Mouse (Mus musculus) gastrocnemius, adult 8-10 months (tissue): ENCODE measurements around the gene Wdr82. TPM values are rescaled to one million over a fixed set of nuclear protein-coding genes. Genes with fewer than 3 reads are reported as not detected.

ENCODE experiments used
- DNase-seq, 2 experiments: peaks; one replicate each; pipeline ENCODE4 v3.0.0; 2022; ENCODE audit warnings: low spot score in 2 of 2
- total RNA-seq, 4 experiments: library from RNA; stranded (reverse); gene quantifications; 2 replicates each; pipeline ENCODE4 v1.2.4; 2022

The Wdr82 gene
- total RNA-seq, 4 experiments from 2014 or later: 15.4 to 25.2 (median 18.1) TPM

DNA sequence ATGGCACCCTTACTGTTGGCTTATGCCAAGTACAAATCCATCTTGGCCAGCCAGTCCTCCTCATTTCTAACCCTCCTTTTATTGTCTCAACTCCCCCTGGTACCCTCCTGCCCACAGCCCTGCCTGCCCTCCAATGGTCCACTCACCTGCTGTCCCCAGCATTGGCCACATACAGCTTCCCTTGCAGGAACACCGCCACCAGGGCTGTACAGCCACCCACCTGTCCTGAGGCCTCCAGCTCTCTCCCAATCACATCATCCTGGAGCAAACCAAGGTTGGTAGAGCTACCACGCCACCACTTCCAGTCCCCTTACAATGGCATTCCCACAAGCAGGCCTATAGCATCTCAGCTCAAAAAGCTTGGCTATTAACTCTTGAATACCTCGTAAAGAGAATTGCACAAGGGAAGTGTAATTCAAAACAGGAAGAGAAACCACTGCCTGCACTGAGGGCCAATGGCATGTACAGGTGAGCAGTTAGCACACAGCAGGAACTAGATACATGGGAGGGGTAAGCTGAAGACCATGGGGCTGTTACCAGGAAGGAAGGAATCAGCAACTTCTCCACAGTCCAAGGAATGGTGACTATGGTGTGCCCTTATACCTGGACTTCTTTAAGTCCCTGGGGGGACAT is 26.5 kb downstream of the Wdr82 start:
- no peak for DNase-seq

DNA sequence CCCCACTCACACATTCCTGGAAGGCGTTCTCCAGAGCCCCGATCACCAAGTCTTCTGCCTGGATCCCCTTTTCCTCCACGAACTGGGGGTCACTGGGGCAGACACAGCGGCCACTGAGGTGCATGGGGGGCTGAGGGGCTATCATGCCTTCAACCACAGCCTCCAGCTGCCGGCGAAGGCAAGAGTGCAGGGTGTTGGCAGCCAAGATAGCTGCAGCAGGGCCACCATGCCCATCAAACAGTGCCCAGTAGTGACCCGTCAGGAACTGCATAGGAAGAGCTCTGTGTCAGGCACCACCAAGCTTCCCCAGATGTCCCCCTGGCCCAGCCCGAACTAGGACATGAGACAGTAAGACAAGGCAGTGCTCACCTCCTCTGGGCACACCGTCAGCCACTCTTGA is 27.0 kb downstream of the Wdr82 start:
- no peak for DNase-seq

DNA sequence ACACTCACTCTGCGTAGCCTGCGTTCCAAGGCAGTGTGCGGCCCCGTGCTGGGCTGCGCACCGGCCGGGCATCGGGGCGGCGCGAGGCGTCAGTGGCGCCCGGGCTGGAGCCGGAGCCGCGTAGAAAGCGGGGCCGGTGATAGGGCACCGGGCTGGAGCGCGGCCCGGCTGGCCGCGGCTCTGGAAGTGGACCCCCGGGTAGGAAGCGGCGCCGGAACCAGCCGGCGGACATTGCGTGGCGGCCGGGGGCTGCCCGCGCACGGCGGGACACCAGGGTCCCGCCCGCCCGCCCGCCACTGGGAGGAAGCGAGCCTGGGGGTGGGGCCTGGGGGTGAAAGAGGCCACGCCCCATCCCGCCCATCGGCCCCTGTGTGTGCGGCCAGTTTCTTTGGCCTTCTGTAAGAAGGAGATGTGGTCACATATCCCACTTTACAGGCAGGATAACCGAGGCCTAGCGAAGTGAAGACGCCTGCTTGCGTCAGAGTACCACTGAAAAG is 28.3 kb downstream of the Wdr82 start:
- peak; percentile 52 to 64 for DNase-seq

DNA sequence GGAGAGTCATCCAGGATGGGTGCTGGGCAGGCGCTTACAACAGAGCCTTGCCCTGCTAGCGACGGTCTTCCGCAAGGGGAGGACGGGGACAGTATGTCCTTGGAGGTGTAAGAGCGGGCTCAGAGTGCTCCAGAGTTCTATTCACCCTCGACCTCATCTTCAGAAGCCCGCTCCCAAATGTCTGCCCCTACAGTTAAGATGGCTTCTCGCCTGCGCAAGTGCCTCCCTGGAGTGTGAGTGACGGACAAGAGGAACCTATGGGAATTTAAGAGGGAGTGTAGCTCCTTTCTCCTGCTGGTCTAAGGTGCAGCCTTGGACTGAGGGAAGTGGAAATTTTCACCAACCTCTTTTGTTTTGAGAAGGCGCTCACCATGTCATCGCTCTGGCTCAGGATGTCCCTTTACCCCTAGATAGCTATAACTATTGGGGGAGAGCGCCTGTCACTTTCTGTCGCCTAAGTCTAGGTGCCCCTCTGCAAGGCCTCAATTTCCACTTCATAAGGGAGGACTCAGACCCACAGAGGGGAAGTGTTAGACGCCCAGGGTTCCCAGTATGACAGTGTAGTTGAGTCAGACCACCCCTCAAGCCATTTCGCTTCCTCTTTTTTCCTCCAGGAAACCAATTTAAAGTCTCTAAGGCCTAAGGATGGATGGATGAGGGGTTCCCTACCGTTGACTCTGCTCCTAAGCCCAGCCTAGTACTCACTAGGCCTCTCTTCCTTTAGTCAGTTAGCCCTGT is 29.0 kb downstream of the Wdr82 start, which contains the start of gene Ppm1m:
TSS of gene Ppm1m (minus strand) at position 212 of the 738 bp plus-strand sequence.
- no peak for DNase-seq

DNA sequence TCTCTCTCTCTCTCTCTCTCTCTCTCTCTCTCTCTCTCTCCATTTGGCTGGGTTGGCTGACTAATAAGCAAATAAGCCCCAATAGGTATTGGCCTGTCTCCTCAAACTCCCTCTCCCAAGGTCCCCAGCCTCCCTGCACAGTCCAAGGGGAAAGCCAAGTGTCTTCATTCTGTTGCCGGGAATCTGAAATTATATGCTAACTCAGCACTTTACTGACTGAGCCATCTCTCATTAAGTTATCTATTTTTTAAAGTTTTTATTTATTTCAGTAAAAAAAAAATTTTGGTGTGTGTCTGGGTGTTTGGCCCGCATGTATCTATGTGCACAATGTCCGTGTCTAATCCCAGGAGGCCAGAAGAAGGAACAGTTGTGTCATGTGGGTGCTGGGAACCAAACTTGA is 31.2 kb downstream of the Wdr82 start:
- DNase-seq: no peak

DNA sequence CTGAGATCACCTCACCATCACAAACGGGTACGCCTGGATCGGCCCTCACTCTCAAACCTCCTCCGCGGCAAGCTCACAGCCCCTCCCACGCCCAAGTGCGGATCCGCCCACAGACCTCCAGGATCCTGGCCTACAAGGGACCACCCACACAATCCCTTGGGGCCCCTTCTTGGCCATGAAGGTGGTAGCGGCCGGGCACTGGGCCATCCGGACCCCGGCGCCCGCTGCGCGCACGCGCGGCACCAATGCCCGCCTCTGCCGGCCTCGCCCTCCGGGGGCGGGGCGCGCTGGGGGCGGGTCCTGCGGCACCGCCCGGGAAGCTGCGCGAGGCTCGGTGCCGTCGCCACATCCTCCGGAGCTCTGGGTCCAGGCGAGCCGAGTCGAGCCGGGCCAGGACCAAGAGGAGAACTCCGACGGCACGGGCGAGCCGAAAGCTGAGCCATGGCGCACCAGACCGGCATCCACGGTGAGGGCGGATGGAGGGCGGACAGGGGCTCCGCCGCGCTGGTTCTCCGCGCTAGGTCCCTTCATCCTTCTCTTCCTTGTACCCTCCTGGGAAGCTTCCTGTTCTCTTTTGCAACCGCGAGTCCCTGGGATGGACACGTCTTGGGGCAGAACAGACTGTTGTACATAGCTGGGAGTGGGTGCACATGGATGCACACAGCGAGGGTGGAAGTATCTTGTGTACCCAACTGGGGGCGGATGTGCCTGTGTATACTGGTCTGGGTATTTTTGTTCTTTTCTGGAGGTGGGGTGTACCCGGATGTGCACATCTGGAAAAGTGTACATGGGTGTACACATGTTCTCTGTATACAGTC is 32.3 kb downstream of the Wdr82 start, which contains the start of gene Twf2:
TSS of gene Twf2 (plus strand) at position 290 of the 818 bp plus-strand sequence.
- DNase-seq: peak; percentile 83 to 91

DNA sequence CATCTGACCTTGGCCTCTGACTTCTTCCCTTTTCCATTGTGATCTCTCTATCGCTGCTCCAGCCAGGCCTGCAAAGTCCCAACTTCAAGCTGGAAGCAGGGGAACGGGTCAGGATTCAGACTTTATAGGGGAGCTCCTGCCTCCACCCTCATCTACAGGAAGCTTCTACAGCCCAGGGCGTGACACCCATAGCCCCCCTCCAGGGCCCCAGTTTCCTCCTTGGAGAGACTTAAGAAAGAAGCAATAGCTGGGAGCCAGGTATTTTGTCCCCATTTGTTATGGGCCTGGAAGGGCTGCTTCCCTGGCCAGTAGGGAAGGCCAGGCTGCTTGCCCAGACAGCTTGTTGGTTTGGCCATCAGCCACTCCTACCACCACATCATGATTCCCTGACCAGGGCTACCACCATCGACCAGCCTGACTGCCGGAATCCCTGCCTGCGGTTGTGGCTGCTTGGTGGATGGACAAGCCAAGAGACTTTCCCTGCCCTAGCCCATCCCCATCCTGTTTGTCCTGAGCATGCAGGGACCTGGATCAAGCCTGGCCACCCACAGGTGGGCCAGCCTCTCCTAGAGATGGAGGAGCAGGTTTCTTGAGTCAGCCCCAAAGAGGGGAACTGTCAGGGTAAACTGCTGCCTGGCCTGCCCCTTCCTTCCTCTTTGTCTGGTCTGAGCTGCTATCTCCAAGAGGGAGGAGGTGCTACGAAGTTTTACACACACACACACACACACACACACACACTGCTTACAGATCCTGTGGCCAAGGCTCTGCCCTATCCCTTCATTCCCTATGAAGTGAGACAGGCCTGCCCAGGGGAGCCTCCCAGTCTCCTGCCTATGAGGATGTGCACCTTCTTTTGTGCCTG is 33.5 kb downstream of the Wdr82 start:
- no peak for DNase-seq

DNA sequence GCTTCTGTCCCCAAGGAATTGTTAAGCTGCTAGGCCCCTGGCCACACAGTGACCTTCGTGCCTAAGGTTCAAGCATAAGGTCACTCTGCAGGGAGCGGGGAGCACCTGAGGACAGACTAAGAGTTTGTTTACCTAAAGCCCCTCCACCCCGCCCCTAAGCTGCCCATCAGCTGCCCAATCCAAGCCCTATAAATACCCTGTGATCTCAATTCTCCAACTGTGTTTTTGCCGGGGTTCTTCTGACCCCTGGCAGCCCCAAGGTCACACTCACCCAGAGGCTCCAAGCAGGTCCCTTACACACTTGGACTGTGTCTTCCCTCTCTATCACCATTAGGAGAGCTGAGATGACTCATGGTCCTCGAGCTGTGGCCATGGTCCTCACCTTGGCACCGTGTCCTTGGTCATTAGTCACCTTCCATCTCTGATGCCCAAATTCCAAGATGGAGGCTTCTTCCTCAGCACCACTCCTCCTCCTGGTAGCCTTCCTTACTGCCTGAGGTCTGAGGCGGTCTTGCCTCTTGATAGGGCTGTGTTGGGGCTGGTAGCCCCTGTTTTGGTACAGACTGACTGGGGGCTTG is 35.1 kb downstream of the Wdr82 start:
- no peak for DNase-seq

DNA sequence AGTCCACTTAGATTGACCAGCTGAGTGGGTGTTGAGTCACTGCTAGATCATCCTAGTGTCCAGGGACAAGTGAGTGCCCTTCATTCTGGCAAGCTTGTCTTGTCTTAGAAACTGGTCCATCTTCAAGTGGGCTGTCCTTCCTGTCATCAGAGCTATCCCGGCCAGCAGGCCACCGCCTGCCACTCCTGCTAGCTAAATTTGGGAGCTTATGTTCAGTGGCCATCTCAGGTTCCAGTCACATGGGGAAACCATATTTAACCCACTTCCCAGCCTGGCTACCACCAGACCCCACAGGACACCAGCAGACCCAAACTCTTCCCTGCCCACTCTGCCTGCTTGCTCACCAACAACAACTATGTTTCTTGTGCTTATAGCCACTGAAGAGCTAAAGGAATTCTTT is 35.8 kb downstream of the Wdr82 start:
- peak; percentile 72 to 86 for DNase-seq

DNA sequence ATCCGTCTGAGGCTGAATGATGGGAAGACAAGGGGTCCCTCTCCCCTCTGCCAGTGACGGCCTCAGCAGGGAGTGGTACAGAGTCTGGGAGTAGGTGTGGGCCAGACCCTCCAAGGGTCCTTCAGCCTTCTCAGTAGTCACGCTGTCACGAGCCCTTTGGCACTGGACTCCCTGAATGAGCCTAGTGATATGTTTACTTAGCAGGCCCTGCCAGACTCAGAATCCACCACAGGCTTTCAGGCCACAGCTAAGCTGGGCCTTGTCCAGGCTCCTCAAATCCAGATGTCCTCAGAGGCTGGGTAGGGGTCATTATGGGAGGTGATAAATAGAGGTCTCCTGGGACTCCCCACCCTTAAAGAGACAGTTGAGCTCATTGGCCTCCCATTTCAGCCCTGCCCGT is 37.5 kb downstream of the Wdr82 start:
- no peak for DNase-seq

DNA sequence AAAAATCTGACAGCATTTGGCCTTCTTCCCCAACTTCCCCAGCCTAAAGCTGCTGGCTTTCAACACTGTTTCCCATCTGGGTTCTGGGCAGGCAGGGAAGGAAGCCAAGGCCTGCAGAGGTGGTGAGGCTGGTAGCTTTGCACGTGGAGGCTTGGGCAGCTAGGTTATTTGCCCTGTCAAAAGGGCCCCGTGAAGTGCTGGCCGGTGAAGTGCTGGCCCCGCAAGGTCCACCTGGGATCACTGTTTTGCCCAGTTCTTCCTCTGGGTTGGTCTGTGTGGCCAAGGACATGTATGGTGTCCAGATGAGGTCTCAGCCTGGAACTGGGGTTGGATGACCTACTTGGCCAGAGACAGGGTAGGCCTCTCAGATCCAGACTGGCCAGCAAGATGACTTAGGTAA is 39.2 kb downstream of the Wdr82 start:
- peak in 1 of 2 experiments; percentile 44 for DNase-seq

DNA sequence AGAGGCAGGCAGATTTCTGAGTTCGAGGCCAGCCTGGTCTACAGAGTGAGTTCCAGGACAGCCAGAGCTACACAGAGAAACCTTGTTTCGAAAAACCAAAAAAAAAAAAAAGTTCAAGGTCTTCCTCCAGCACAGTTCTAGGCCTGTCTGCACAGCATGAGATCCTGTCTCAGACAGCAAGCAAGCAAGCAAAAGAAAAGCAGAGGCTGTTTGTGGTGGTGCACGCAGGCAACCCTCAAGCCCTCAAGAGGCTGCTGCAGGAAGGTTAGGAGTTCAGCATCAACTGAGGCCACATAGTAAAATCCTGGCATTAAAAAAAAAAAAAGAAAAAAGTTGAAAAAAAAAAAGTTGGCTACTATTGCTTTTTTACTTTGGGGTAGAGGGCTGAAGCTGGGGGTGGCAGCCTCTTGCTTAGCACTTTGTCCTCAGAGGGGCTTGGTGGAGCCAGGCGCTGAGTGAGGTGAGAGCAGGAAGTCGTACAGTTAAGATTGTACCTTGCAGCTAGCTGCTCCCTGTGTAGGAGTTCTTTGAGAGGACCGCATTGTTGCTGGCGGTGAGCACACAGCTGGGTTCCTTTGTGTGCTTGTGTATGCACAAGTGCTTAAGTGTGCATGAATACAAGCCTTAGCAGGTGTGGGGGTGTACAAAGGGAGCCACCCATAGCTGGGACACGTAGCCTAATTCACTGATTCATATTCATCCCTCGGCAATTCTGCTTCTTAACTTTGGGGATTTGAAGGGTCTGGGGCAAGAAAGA is 40.3 kb downstream of the Wdr82 start:
- no peak for DNase-seq

DNA sequence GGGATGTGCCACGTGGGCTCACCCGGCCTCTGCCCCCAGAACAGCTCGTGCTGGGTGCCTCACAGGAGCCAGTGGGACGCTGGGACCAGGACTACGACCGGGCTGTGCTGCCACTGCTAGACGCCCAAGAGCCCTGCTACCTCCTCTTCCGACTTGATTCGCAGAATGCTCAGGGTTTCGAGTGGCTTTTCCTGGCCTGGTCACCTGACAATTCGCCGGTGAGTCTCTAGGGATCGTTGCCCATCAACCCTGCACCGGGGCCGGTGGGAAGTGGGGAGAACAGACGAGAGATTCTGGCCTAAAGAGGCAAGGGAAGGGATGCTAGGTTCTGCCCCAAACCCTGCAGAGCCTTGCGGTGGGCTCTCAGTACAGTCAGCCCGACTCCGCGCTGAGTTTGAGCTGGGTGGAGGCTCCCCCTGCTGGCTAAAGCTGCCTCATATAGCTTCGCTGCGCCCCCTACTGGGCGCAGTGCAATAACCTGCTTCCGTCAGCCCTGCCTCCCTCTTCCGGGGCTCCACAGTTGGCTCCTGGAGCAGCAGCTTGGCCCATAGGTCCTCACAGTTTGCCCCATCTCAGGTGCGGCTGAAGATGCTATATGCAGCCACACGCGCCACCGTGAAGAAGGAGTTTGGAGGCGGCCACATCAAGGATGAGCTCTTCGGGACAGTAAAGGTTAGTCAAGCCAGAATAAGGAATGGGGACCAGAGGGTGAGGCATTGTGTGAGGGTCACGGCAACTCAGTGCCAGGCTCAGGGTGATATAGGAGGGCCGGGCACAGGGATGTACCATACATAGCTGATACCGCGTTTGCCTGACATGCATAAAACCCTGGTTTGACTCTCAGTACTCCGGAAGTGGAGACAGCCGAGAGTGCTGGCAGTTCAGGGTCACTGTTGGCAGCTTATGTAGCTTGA is 41.2 kb downstream of the Wdr82 start:
- peak; percentile 69 to 70 for DNase-seq

DNA sequence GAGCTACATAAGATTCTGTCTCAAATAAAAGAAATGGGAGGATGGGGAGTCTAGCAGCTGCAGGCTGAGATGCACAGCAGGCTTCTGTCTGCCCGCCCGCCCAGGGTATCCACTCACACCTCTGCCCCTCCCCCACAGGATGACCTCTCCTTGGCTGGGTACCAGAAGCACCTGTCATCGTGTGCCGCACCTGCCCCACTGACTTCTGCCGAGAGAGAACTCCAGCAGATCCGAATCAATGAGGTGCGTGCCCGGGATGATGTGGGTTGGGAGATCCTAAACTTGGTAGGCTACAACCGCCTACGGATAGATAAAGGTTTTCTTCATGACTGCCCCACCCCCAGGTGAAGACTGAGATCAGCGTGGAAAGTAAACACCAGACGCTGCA is 41.9 kb downstream of the Wdr82 start:
- no peak for DNase-seq

DNA sequence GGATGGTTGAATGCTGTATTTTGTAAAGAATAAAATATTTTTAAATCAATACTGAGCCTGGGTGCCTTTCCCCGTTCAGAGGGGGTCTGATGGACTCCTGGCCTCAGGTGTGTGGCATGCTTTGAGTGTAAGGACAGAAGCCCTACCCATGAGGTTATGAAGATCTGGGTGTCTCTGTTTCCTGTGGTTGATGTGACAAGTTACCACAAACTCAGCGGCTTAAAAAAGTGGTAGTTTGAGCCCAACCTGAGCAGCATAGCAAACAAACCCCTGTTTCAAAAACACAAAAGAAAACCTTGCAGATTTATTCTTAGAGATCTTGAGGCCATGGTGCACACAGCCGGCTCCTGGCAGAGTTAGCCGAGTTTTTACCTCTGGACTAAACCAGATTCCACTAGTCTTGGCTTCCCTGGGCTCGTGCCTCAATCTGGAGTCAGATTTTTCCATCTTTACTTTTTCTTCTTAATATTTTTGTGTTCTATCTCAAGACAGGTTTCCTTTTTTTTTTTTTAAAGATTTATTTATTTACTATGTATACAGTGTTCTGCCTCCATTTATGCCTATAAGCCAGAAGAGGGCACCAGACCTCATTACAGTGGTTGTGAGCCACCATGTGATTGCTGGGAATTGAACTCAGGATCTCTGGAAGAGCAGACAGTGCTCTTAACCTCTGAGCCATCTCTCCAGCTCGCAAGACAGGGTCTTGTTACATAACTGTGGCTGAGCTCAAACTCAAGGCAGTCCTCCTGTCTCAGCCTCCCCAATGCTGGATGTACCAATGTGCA is 44.8 kb downstream of the Wdr82 start:
- DNase-seq: no peak

DNA sequence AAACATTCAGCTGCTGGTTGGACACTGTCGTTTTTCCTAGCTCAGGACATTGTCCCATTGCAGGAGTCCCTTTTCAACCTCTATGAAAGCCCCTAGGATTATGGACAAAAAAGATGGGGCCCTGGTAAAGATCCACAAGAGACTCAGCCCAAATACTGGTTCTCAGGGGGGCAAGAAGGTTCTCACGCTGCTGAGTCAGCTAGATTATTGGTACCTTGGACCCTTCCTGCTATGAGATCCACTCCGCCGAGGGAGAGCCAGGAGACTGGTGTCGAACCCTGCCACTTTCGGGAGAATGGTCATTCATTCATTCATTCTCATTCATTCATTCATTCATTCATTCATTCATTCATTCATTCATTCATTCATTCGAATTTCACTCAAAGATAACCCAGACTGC is 46.2 kb downstream of the Wdr82 start:
- DNase-seq: no peak

DNA sequence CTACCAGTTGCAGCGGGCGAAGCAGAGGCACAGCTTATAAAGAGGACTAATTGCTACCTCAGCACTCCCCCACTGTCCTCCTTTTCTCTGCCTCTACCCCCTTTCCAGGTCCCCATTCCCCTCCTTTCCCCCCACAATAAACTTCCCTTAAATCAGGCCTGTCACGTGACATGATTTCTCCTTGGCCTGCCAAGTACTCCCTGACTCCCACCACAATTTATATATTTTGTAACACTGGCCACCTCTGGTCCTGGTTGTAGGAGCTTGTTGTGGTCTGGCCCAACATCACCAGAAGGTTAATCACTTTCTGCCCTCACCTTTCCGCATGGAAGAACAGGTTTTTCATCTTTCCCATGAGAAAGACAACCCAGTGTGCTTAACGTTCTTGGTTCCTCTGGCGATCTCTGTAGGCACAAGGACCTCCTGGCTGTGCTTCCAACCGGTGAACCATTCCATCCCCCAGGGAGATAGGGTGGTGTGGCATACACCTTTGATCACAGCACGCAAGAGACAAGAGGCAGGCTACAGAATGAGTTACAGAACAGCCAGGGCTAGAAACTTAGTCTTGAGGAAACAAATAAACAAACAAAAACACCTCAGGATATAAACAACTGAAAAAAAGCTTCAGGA is 50.3 kb downstream of the Wdr82 start:
- DNase-seq: no peak
